Mouse (Mus musculus) common myeloid progenitor, adult 5-6 weeks (primary cell): ENCODE results near the gene Rubcn. TPM values are rescaled to one million over a fixed set of nuclear protein-coding genes. Genes with fewer than 3 reads are reported as not detected.
"Not testable (repeated sequence)": the region's sequence is repeated elsewhere in the genome, so short reads cannot be mapped to it uniquely, and the experiment has no call there.

Experiments
- ATAC-seq: replicated peaks from 2 replicates; pipeline ENCODE4 v1.8.0; 2016; ENCODE audit warnings: low read depth, mild to moderate bottlenecking, moderate TSS enrichment, inconsistent platforms; ENCODE audit not compliant: poor library complexity, severe bottlenecking
- total RNA-seq: library from RNA; stranded (forward); fragments of 200-1000, 187-1606 nt; gene quantifications from 2 replicates; pipeline ENCODE4 v1.2.3, GENCODE M21; 2017

Gene Rubcn
- total RNA-seq, result 11.0 and 12.7 TPM in 2 replicates

DNA sequence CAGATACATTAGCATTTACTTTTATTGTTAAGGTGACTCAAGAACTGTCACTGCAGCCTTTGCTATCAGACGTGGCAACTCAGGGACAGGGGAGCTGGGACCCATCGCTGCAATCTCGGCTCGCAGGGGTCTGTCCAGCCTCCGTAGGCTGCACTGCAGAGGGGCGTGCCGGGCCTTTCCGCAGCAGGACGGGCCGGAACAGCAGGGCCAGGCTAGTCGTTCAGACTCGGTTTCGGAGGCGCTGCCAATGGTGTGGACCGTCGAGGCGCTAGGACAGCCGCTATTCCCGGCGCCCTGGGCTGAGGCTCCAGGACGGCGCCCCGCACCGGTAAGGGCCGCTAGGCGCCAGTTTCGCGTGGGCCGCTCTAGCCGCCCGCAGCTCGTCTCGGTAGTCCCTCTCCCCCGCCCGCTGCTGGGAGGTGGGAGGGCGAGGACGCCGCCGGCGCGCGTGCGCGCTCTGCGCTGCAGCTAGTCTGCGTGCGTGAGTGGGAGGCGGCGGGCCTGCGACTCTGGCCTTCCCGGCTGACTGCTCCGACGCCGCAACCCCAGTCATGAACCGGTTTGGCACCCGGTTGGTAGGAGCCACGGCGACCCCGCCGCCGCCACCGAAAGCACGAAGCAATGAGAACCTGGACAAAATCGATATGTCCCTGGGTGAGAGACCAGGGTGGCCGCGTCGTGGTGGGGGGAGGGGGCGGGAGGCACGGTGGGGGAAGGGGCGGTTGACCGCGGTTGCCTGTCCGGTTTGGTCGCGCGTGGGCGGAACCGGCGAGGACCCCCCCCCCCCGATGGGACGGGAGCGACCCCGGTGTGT lies at the start of gene Rubcn, which contains the start of gene Fyttd1:
TSS of gene Rubcn (minus strand) at position 424 of the 814 bp plus-strand sequence.
TSS of gene Fyttd1 (plus strand) at position 158 of the 814 bp plus-strand sequence.
- ATAC-seq, result peak; percentile 93

DNA sequence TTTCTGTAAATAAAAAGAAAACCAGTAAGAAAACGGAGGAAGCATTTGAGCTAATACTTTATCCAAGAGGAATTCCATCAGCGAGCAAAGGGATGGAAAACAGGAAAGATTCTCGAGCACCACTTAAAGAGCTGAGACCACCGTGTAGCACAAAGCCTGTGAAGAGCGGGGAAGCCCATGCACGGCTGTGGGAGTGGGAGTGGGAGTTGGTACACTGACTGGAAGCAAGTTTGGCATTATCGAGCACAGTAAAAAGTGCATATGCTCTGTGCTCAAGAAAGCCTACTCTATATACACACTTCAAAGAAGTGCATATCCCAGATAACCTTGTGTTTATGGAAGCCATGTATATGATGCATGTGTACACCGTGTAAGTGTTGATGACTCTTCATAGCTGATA lies 49.5 kb upstream of the Rubcn start:
- no peak for ATAC-seq

DNA sequence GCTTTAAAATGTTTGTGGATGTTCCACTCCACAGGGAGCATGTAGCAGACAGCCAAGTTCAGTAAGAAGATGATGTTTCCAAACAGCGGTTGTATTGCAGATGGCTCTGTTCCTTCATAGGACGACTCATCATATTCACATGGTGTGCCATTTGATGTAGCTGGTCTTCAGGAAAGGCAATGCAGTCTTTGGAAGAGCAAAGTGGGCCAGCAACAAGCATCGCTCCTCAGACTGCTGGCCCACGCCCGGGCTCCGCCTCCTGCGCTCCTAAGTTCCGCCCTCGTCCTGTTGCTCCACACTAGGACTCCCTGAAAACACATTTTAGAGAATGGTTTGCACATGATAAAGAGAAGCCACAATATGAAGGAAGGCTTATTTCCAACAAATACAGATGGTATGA lies 49.1 kb upstream of the Rubcn start:
- not testable (repeated sequence) for ATAC-seq

DNA sequence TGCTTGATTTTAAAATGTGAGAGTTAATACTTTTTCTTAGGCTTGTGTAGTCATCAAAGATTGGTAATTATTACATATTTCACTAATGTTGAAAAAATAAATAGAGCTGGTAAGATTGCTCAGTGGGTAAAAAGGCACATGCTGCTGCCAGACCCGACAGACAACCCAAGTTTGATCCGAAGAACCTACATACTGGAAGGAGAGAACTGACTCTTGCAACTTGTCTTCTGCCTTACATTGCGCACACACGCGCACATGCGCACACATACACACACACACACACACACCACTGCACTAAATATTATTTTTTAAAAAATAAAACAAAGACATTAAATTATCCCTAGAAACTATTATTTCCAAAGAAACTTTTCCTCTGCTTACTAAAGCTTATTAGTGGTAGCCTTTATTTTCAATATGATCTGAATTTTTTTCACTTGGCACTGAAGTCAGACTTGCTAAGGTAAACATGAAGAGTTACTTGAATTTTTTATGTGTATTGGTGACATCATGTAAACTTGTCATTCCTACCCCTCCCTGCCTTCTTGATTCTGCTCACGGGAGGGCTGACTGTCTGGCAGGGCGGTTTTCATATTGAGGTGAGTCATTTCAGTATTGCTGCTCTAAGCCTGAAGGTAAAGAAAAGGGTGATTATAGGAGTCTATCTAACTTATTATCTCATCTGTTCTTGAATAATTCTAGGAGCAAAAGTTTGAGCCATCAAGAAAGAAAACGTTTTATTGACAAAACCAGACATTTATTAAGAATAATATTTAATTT lies 37.9 kb upstream of the Rubcn start:
- ATAC-seq, result no peak

DNA sequence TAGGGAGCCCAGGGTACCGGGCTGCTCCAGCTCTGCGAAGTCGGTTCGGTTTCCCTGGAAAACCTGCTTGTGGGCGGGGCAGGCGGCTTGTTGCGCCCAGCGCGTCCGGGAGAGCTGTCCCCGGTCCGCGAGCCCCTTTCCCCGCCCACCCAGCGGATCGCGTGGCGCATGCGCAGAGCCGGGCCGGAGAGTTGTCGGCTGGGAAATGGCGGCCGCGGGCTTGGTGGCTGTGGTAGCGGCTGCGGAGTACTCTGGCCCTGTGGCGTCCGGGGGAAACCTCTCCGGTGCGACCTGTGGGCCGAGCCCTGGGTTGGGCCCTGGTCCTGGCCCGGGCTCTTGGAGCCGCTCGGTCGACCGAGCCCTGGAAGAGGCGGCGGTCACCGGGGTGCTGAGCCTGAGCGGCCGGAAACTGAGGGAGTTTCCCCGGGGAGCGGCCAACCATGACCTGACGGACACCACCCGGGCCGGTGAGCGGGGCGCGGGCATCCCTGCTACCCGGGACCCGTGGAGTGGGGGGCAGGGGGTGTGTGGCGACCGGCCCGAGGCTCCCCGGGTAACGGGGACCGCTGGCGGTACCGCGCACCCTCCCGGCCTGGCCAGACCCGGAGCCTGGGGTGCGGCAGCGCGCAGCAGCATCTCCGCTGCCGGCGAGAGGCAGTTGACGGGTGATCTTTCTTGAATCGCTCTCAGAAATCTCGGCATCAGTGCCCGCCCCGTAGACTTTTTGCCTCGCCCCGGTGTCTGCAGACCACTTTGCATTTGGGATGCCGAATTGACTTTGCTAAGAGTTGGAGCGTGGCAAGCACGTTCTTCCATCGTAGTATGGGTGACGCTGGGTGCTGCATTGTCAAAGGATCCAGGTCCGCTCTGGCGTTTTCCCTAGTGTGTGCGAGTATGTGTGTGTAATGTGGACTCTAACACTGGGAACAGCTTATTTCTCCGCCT lies 36.6 kb upstream of the Rubcn start, which contains the start of gene Lrch3:
TSS of gene Lrch3 (plus strand) at position 164 of the 945 bp plus-strand sequence.
- ATAC-seq, result peak; percentile 86

DNA sequence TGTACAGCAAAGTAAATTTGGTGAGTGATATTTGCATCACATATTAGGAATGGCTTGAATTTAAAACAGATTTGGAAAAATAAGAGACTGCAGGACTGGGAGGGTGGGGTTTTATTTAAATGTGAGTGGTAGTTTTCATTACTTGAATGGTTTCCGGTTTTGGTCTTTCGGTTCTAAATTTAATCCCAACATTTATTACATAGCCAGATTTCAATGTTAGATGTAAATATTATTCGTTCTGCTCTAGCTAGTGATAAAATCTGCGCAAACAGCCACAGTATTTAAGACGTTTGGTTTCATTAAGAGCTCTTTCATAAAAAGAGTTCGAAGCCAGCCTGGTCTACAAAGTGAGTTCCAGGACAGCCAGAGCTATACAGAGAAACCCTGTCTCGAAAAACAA lies 35.6 kb upstream of the Rubcn start:
- no peak for ATAC-seq

DNA sequence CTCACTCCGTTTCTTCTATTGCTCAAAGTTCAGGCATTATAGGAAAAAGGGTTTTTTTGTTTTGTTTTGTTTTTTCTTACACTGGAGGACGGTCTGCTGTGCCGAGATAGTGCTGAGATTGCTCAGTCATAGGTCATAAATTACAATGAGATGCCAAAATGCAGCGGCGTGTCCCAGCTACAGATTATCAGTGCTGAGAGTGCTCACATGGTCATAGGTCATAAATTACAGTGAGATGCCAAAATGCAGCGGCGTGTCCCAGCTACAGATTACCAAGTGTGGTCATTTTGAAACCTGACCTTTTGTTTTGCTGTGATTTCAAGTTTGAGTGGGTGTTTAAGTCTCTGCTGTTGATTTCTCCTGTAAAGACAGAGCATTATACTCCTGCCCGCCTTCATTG lies 29.2 kb upstream of the Rubcn start:
- ATAC-seq, result peak; percentile 52; the same call in 1 of the 2 replicates

DNA sequence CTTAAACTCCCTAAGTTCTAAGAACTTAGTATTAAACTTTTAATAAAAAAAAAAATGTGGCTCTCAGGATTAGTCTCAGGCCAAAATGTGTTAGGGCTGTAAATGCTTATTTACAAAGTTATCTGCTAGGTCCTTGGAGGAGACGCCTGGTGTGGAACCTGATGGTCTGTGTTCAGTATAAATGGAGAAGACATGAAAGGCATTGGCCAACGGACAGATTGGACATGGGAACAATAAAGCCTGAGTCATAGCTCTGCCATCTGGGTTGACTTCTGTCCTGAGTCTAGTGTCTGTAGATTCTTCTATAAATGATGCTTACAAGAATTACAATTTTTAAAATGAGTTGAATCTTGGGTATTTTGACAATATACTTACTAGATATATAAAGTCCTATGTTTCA lies 28.6 kb upstream of the Rubcn start:
- no peak for ATAC-seq

DNA sequence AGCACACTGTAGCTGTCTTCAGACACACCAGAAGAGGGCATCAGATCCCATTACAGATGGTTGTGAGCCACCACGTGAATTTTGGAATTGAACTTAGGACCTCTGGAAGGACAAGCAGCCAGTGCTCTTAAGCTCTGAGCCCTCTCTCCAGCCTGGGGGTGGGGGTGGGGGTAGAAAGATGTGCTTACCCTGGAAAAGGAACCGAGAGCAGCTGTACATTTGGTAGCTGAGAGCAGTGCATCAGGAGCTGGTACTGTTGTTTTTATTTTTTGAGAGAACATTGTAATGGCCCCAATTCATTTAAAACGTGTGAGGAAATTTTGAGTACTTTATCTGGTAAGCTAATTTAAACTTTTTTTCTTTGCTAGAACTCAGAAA lies 24.5 kb upstream of the Rubcn start:
- no peak for ATAC-seq

DNA sequence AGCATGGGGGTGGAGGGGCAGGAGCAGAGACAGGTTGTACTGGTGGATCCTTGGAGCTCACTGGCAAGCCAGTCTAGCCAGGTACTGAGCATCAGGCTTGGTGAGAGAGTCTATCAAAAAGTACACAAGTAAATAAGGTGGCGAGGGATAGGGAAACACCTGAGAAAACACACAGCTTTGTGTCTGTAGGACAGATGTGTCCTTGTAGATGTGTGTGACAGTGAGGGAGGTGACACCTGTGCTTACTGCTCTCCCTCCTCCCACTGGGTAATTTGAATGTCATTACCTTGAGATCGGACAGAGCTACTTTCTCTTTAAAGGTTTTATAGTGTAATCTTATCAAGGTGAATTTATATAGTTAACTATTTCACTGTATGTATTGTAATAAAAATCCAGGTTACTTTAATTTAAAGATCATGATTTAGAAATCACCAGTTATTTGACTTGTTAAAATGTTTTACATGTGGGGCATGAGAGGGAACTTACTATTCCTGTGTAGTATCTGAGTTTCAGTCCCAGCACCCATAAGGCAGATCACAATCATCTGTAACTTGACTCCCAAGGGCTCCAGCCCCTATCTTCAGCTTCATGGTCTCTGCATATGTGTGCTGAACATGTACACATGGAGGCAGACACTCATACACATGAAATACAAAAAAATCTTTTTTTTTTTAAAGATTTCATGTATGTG lies 23.9 kb upstream of the Rubcn start:
- ATAC-seq, result no peak

DNA sequence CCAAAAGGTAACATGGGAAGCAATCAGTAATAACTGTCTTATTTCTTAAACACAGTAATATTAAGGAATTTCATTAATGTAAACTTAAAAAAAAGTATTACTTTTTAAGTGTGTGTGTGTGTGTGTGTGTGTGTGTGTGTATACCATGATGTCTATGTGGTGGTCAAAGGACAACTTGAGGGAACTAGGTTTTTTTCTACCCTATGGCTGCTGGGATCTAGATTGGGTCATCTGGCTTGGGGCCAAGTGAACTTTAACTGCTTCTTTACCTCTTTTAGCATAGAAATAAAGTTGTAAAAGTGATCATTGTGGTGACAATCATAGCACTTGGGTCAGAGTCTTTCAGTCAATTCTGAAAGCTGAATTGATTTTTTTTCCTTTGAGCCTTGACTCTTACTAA lies 18.6 kb upstream of the Rubcn start:
- ATAC-seq, result no peak

DNA sequence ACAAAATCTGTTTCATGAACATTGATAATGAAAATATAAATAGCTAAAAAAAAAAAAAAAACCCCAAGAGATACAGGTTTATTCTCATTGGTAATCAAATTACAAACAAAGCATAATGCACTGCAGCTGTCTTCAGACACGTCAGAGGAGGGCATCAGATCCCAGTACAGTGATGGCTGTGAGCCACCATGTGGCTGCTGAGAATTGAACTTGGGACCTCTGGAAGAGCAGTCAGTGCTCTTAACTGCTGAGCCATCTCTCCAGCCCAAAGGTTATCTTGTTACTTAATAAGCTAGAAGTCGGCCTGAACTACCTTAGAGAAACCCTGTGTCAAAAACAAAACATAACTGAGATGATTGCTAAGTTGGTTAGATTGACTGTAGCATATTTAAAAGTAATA lies 12.3 kb upstream of the Rubcn start:
- ATAC-seq, result no peak

DNA sequence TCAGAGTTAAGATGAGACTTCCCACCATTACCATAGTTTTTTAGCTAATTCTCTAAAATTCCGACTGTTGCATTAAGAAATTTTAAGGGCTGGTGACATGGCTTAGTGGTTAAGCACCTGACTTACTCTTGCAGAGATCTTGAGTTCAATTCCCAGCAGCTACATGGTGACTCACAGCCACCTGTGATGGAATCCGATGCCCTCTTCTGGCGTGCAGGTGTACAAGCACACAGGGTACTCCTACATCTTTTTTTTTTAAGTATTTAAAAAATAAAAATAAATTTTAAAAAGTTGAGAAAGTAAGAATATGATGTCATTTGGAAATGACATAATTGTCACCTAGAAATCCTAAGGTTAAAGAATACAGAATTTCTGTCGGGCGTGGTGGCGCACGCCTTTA lies 10.4 kb upstream of the Rubcn start:
- ATAC-seq, result no peak

DNA sequence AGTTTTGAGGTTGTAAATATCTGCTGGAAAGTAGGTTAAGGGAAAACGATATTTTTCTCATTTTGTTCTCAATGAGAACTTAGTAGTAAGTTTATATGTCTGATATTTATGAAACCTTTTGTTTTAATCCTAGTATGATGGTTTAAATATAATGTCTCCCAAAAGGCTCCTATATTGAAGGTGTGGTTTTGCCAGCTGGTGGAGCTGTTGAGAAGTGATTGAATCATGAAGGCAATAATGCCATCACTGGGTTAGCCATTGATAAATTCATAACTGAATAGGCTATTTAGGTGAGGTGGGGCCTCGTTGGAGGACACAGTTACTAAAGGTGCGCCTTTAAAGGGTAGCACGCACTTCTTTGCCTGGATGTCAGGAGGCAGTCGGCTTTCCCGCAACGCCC lies 4.0 kb upstream of the Rubcn start:
- ATAC-seq, result no peak

DNA sequence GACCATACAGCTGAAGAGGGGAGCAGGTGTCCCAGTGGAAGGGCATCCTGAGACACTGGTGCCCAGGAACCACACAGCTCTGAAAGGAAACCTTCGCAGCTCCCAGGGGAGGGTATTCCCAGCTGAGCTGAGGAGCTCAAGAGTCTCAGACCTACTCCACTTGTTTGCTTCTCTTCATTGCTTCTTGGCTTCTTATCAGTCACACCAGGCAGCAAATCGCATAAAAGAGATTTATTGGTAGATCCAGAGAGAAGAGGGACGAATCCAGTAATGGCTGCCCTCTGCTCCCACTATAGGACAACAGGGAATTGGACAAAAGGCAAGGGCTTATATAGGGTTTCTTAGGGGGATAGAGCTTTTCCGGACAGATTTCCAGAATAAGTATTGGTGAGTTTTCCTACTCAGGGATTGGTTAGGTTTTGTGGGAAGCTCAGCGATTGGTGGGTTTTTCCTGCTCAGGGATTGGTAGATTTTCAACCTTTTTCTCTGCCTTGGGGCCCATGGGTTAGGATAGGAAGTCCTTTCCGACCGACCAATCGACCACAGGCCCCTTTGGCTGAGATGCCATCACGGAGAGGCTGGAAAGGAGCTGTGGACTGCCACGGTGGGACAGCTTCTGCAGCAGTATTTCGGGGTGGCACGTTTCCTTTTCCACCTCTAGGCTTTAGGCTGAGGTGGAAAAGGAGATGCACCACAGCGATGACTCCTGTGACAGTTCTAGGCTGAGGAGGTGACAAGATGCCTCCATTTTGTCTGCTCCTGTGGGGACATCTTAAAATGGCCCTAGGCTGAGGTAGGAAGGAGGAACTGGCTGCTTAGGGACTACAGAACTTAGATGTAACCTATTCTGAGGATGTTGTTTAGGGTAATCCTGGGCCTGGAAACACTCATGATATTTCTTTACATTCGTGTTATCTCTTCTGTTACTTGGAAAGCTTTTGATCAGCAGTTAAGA lies 1.7 kb upstream of the Rubcn start:
- ATAC-seq, result no peak

DNA sequence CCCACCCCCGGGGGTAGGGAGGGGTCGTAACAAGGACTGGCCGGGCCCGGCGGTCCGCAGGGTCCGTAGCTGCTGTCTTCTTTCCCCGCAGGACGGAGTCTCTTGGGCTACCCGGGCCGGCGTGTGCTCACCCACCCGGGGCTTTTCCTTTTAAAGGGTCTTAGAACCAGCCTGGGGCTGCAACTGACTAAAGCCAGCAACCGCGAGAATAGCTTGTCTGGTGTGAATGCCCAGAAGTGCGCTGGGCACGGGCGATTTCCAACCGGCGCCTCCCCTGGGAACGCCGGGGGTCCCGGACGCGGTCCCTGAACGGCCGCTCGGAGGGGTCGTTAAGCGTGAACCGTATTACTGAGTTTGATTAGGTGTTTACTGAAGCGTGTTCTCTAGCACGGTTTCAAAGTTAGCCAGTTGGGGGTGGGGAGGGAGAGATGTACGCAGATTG lies 612 bp upstream of the Rubcn start:
- no peak for ATAC-seq

DNA sequence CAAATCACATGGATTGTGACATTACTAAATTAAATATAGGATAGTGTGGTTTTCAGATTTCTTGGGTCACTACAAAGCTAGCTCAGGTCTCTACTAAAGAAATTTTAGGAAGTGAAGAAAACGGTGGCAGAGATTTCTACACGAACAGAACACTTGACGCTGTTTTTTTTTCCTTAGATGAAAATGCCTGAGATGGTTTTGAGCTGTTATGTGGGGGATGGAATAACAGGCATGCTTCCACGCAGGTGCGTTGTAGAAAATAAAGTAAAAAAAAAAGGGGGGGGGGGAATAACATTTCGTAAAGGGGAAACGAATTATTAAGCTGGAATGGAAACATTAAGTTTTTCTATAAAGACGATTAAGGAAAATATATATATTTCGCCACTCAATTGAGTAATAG lies 735 bp downstream of the Rubcn start:
- ATAC-seq, result no peak

DNA sequence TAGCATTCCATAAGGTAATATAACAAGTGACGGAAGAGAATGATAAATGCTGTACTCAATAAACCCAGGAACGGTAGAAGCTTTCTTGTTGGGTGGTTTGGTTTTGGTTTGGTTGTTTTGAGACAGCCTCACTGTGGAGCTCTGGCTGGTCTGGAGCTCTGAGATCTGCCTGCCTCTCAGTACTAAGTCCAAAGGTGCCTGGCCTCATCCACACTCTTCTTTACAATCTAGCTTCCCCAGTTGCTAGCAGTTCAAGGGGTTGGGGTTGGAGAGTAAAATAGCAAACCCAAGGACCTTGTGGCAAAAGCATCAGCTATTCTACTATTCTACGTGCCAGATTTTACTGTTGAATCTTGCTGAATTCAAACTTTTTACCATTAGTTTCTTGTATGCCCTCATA lies 1.7 kb downstream of the Rubcn start:
- no peak for ATAC-seq
